Comparison of ENCODE assay signal across 8 mouse cellular contexts in genomic region chr17:45618941-45619385, GRCm38 (mm10). TPM values are rescaled to one million over a fixed set of nuclear protein-coding genes. Genes with fewer than 3 reads are reported as not detected.
DNase-seq lines count a peak whose midpoint lies in the region; ATAC-seq and TF ChIP-seq lines count a peak whose summit lies in the region.

No protein-coding gene starts in this region.

- no peak for TF ChIP-seq CTCF in E14TG2a.4 (conservative IDR thresholded peaks at IDR 0.05; ENCODE audit: low read length)

- no peaks in the 10 kb centered on the region for H3K9me3 ChIP-seq in E14TG2a.4 (ENCODE audit: low read length)
- no peaks in the 10 kb centered on the region for H3K9me3 ChIP-seq in heart, embryonic 12.5 days (replicated peaks)
- no peaks in the 10 kb centered on the region for H3K9me3 ChIP-seq in kidney, embryonic 14.5 days (ENCODE audit: control insufficient read depth, low read length)

- H3K27ac ChIP-seq in heart, embryonic 12.5 days (ENCODE audit: poor library complexity, severe bottlenecking) = peak overlapping the region; percentile 77
- peak overlapping the region; percentile 82; the same call in 1 of the 2 replicates for H3K27ac ChIP-seq in kidney, embryonic 14.5 days (ENCODE audit: low read depth, low read length)

- peak overlapping the region; percentile 40; the same call in 1 of the 2 replicates for H3K9ac ChIP-seq in heart, embryonic 12.5 days
- H3K9ac ChIP-seq in kidney, embryonic 14.5 days (ENCODE audit: low read depth, low read length) = peak overlapping the region; percentile 40; the same call in 1 of the 2 replicates

- no peaks in the 10 kb centered on the region for H3K27me3 ChIP-seq in E14TG2a.4 (ENCODE audit: insufficient read depth, low read length)
- H3K27me3 ChIP-seq in heart, embryonic 12.5 days (replicated peaks) = no peaks in the 10 kb centered on the region
- H3K27me3 ChIP-seq in kidney, embryonic 14.5 days (ENCODE audit: control insufficient read depth, insufficient read depth, low read length) = no peaks in the 10 kb centered on the region

- H3K36me3 ChIP-seq in E14TG2a.4 (ENCODE audit: insufficient read depth, low read length) = no peaks in the 10 kb centered on the region; the same call in 1 of the 2 replicates
- no peaks in the 10 kb centered on the region for H3K36me3 ChIP-seq in heart, embryonic 12.5 days
- H3K36me3 ChIP-seq in kidney, embryonic 14.5 days (ENCODE audit: control insufficient read depth, insufficient read depth, low read length) = no peaks in the 10 kb centered on the region

- peak; percentile 42 to 72 for DNase-seq in adrenal gland, postnatal 36 days
- DNase-seq in lung, postnatal 10 days = peak; percentile 86
- peak; percentile 79 for DNase-seq in thymus, postnatal 0 days (ENCODE audit: low spot score)
- no peak for DNase-seq in urinary bladder, adult 2 months (ENCODE audit: low spot score)
- DNase-seq in cerebellum, adult 18-20 months = no peak

- H3K4me3 ChIP-seq in E14TG2a.4 (replicated peaks; ENCODE audit: low read length) = peak overlapping the region; percentile 79
- H3K4me3 ChIP-seq in heart, embryonic 12.5 days = peak overlapping the region; percentile 29
- H3K4me3 ChIP-seq in kidney, embryonic 14.5 days (ENCODE audit: low read length) = peak overlapping the region; percentile 25; the same call in 1 of the 2 replicates

- peak; percentile 83 for ATAC-seq in heart, embryonic 12.5 days (ENCODE audit: insufficient number of reproducible peaks, low FRiP score)
- ATAC-seq in kidney, embryonic 14.5 days (ENCODE audit: low FRiP score, low TSS enrichment) = peak; percentile 70

- H3K4me2 ChIP-seq in heart, embryonic 12.5 days = peak overlapping the region; percentile 61
- H3K4me2 ChIP-seq in kidney, embryonic 14.5 days (replicated peaks; ENCODE audit: low read depth, low read length) = peak overlapping the region; percentile 38

- WGBS in heart, embryonic 12.5 days = 17% methylated on average over 8 of the region's 8 CpGs
- 16% methylated on average over 8 of the region's 8 CpGs for WGBS in kidney, embryonic 14.5 days

- H3K4me1 ChIP-seq in E14TG2a.4 (replicated peaks; ENCODE audit: low read depth, low read length) = peaks cover 83% of the 10 kb centered on the region
- peaks cover 15% of the 10 kb centered on the region for H3K4me1 ChIP-seq in heart, embryonic 12.5 days (replicated peaks)
- peaks cover 9% of the 10 kb centered on the region; the same call in 1 of the 2 replicates for H3K4me1 ChIP-seq in kidney, embryonic 14.5 days (ENCODE audit: control insufficient read depth, insufficient read depth, low read length)

RNA-seq across cellular contexts. Expression of gene Mymx, which starts 17.1 kb away (rescaled TPM):
- total RNA-seq in adrenal gland, postnatal 36 days (2021) = not detected
- 0.24 and 0.92 TPM in 2 replicates for polyA plus RNA-seq in heart, embryonic 12.5 days (2016; fragmentation: Nextera tagmentation; extraction: Ambion mirVana)
- 4.2 and 5.1 TPM in 2 replicates for polyA plus RNA-seq in kidney, embryonic 14.5 days (2014; fragmentation: Nextera tagmentation; extraction: Ambion mirVana)
- 1.5 and 1.7 TPM in 2 replicates for polyA plus RNA-seq in thymus, postnatal 0 days (2015; fragmentation: Nextera tagmentation; extraction: Ambion mirVana)
- polyA plus RNA-seq in urinary bladder, adult 2 months (2012; rRNA removed) = 0.31 and 0.84 TPM in 2 replicates

RNA-seq across cellular contexts. Expression of gene Slc29a1, which starts 19.6 kb away (rescaled TPM):
- 100 to 1,000 TPM; 132 to 137 TPM for total RNA-seq in adrenal gland, postnatal 36 days (2021)
- polyA plus RNA-seq in heart, embryonic 12.5 days (2016; fragmentation: Nextera tagmentation; extraction: Ambion mirVana) = 68.3 and 74.1 TPM in 2 replicates
- polyA plus RNA-seq in kidney, embryonic 14.5 days (2014; fragmentation: Nextera tagmentation; extraction: Ambion mirVana) = 61.4 and 83.5 TPM in 2 replicates
- polyA plus RNA-seq in thymus, postnatal 0 days (2015; fragmentation: Nextera tagmentation; extraction: Ambion mirVana) = 243 and 252 TPM in 2 replicates
- 210 and 219 TPM in 2 replicates for polyA plus RNA-seq in urinary bladder, adult 2 months (2012; rRNA removed)

RNA-seq across cellular contexts. Expression of gene Capn11, which starts 40.2 kb away (rescaled TPM):
- not detected for total RNA-seq in adrenal gland, postnatal 36 days (2021)
- 0.46 and 0.56 TPM in 2 replicates for polyA plus RNA-seq in heart, embryonic 12.5 days (2016; fragmentation: Nextera tagmentation; extraction: Ambion mirVana)
- 0.10 TPM in 1 of 2 replicates, not detected in the other for polyA plus RNA-seq in kidney, embryonic 14.5 days (2014; fragmentation: Nextera tagmentation; extraction: Ambion mirVana)
- 0.05 TPM in 1 of 2 replicates, not detected in the other for polyA plus RNA-seq in thymus, postnatal 0 days (2015; fragmentation: Nextera tagmentation; extraction: Ambion mirVana)
- 2.3 and 2.7 TPM in 2 replicates for polyA plus RNA-seq in urinary bladder, adult 2 months (2012; rRNA removed)

RNA-seq across cellular contexts. Expression of gene Hsp90ab1, which starts 45.9 kb away (rescaled TPM):
- 1,000 to 10,000 TPM; 1,888 to 2,360 TPM for total RNA-seq in adrenal gland, postnatal 36 days (2021)
- 1,306 and 1,316 TPM in 2 replicates for polyA plus RNA-seq in heart, embryonic 12.5 days (2016; fragmentation: Nextera tagmentation; extraction: Ambion mirVana)
- polyA plus RNA-seq in kidney, embryonic 14.5 days (2014; fragmentation: Nextera tagmentation; extraction: Ambion mirVana) = 1,653 and 1,961 TPM in 2 replicates
- polyA plus RNA-seq in thymus, postnatal 0 days (2015; fragmentation: Nextera tagmentation; extraction: Ambion mirVana) = 1,223 and 1,279 TPM in 2 replicates
- polyA plus RNA-seq in urinary bladder, adult 2 months (2012; rRNA removed) = 635 and 857 TPM in 2 replicates

RNA-seq across cellular contexts. Expression of gene Slc35b2, which starts 55.3 kb away (rescaled TPM):
- total RNA-seq in adrenal gland, postnatal 36 days (2021) = 10 to 100 TPM; 43.4 to 75.9 TPM
- 85.6 and 89.6 TPM in 2 replicates for polyA plus RNA-seq in heart, embryonic 12.5 days (2016; fragmentation: Nextera tagmentation; extraction: Ambion mirVana)
- polyA plus RNA-seq in kidney, embryonic 14.5 days (2014; fragmentation: Nextera tagmentation; extraction: Ambion mirVana) = 122 and 140 TPM in 2 replicates
- 95.8 and 96.9 TPM in 2 replicates for polyA plus RNA-seq in thymus, postnatal 0 days (2015; fragmentation: Nextera tagmentation; extraction: Ambion mirVana)
- 62.3 and 69.4 TPM in 2 replicates for polyA plus RNA-seq in urinary bladder, adult 2 months (2012; rRNA removed)

Comparison
In these comparisons a context has a peak if more than half of its experiments do, and no peak if none do; other contexts are left out.
1. H3K4me3 ChIP-seq: peak in every context shown above with its lines; median percentile 79 in E14TG2a.4; 29 in heart, embryonic 12.5 days; 25 in kidney, embryonic 14.5 days.
2. DNase-seq: peak in adrenal gland, postnatal 36 days (2 of 2), lung, postnatal 10 days (single experiment) and thymus, postnatal 0 days (single experiment); none in urinary bladder, adult 2 months (single experiment) and cerebellum, adult 18-20 months (0 of 2).